Mouse (Mus musculus) cerebral cortex, adult 2 months (tissue): Measurements from ENCODE around the gene Sp1.

Experiments
- WGBS: fragments of 180-500 bp; shearing (Covaris S2); methylation state at CpG from one replicate; pipeline ENCODE4 v1.1.7; 2018; 5-methylcytosine and 5-hydroxymethylcytosine counted together

Sp1 gene

DNA sequence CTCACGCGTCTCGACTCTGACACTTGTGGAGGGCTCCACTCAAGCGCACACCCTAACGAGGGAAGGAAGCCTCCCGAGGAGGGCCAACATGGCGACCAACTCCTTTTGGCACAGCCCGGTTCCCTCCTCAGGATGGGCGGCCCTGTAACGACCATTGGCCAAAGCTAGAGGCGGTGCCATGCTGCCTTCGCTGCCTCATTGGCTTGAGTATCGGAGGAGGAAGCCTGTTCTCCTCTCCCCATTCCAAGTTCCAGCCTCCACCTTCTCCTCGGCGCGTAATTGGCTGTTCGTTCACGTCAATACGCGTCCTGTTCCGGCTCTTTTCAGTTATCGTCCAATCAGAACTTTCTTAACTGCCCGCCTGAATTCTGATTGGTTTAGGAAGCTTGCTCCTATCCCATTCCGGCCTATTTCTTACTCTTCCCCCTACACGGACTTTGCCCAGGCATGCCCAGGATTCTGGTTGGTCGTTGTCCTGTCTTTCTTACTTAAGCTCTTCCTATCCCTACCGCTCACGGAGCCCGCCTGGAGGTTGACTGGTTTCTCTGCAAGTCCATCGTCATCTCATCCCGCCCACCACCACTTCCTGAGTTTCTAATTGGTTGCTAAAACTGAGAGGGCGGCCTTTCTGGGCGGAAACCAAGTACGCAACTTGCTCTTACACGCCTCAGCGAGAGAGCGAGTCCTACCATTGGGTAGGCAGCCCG, at the start of gene Sp1:
Sp1 (plus strand) TSS at position 655 of the 707 bp plus-strand sequence.
- under 1% methylated on average over 38 of the region's 38 CpGs for WGBS

GRCm38 (mm10) chr15:102356501-102357325, 49.2 kb upstream of the Sp1 start:
- WGBS: 79% methylated on average over 16 of the region's 16 CpGs

DNA sequence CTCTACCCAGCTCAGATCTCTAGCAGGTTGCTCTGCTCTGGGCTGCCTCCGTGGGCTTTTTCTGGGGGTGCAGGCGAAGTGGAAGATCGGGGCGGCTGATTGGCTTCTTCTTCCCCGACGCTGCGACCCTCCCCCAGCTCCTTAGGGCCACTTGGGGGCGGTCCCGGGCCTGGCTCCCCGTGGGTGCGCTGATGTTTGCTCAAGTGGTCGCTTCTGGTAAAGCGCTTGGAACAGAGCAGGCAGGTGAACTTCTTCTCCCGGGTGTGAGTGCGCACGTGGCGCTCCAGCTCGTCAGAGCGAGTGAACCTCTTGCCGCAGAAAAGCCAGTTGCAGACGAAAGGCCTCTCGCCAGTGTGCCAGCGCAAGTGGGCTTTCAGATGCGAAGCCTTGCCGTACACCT, 47.8 kb upstream of the Sp1 start:
- 13% methylated on average over 25 of the region's 25 CpGs for WGBS

DNA sequence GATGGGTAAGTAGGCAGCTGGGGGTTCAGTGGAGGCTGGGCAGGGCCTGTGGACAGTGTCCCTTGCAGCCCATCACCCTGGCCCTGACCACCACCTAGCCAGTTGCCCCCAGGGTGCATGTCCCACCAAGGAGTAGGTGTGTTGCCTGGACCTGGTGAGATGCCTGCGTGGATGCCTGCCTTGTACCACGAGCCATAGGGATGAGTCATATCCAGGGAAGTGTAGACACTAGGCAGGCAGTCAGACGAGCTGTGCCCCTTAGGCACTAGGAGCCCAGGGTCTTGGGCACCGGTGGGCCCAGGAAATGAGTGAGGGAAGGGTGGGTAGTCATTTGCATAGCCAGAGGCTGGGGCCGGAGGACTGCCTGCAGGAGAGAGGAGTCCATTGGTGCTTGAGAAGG, 47.1 kb upstream of the Sp1 start:
- 46% methylated on average over 5 of the region's 5 CpGs for WGBS

GRCm38 (mm10) chr15:102362648-102363047, 43.3 kb upstream of the Sp1 start:
- WGBS: 24% methylated on average over 14 of the region's 14 CpGs

DNA sequence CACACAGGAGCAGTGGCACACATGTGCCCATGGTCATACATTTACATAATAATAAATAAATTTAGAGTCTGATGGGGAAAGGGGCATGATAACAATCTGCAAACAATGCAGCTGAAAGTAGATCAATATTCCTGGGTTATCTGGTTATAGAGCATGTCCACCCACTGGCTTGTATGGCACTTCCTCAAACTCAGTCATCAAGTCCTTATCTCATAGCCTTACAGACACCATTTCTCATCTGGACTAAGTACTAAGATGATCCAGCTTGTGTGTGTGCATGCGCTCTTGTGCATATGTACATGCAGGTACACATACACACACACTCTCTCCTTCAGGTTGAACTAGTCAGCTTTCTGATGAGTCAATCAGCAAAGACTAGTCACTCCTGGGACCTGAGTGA, 41.3 kb upstream of the Sp1 start:
- whole genome bisulfite sequencing: 98% methylated on average over 1 of the region's 1 CpGs

GRCm38 (mm10) chr15:102366238-102366637, 39.7 kb upstream of the Sp1 start:
- WGBS: 17% methylated on average over 7 of the region's 7 CpGs

- 7% methylated on average over 15 of the region's 15 CpGs for WGBS
Observed at GRCm38 (mm10) chr15:102366733-102367344, 39.1 kb upstream of the Sp1 start, which contains the start of gene Sp7. TSS of gene Sp7 (minus strand) at chr15:102367182.

DNA sequence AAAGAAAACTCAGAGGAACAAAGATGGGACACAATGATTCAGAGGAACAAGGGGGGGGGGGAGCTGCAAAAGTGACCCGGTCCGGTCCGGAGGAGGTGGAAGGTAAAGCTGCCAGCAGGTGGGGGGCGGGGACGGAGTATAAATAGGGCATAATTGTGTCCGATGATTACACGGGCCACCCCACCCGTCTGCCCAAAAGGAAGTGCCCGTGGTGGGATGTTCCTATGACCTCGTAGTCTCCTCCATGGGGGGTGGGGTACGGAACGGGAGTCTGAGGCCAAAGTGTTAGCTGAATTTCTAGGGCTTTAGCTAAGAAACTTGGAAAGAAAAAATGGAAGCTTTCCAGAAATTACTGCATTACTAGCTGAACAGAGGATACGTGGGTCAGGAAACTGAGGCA, 36.0 kb upstream of the Sp1 start:
- 18% methylated on average over 13 of the region's 13 CpGs for WGBS

DNA sequence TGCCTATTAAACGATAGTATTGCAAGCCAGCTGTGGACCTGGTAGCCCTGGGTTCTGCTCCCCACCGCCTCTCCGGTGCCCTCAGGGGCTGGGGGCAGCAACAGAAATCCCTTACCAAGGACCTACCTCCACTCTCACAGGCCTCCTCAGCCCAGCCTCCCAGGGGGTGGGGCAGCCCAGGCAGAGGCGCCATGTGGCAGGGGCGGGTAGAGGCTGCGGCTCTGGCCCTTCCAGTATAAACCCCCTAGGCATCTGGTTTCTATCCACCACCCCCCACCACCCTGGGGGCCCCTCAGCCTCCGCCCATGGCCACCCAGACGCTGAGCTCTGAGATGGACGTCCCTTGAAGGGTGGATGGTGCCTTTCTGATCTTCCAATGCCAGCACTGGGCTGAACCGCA, 35.2 kb upstream of the Sp1 start:
- WGBS: 42% methylated on average over 10 of the region's 10 CpGs

GRCm38 (mm10) chr15:102376453-102377162, 29.3 kb upstream of the Sp1 start:
- WGBS: 1% methylated on average over 41 of the region's 43 CpGs

DNA sequence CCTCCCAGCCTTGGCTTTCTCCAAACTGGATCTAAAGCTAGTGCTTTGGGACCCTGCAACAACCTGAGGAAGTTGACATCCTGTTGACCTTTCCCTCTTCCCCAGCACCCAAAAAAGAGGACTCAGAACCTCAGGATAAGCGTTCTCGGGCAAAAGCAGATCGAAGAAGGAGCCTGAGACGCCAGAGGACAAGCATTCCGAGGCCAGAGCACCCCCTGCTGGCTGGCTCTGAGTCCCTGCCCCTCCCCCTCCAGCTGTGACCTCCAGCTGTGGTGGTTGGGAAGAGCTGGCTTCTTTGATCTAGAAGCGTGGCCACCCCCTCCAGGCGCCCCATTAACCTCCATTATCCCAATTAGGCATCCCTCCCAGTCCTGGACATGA, 28.8 kb upstream of the Sp1 start:
- 0% methylated on average over 7 of the region's 7 CpGs for WGBS

- 26% methylated on average over 10 of the region's 10 CpGs for WGBS
Observed at GRCm38 (mm10) chr15:102377810-102378262, 28.1 kb upstream of the Sp1 start.

GRCm38 (mm10) chr15:102381575-102381974, 24.4 kb upstream of the Sp1 start:
- 0% methylated on average over 7 of the region's 7 CpGs for WGBS

- 97% methylated on average over 6 of the region's 6 CpGs for WGBS
Observed at GRCm38 (mm10) chr15:102383671-102384070, 22.3 kb upstream of the Sp1 start.

DNA sequence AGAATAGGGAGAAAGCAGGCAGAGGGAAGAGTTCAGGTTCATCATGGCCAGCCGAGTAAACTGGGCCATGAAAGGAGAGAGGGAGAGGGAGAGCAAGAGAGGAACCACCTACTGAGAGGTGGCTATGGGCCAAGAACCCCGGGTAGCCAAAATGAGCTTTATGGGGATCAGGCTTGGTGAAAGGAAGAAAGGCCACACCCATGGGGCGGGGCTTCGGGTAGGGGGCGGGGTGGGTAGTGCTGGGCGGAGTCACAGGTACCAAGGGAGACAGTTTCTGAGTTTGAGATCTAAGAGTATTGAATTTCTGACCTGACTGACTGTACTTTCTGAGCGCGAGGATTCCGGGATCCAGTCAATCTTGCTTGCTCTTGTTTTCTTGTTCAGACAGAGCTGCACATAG, 19.3 kb upstream of the Sp1 start:
- 51% methylated on average over 9 of the region's 9 CpGs for WGBS

DNA sequence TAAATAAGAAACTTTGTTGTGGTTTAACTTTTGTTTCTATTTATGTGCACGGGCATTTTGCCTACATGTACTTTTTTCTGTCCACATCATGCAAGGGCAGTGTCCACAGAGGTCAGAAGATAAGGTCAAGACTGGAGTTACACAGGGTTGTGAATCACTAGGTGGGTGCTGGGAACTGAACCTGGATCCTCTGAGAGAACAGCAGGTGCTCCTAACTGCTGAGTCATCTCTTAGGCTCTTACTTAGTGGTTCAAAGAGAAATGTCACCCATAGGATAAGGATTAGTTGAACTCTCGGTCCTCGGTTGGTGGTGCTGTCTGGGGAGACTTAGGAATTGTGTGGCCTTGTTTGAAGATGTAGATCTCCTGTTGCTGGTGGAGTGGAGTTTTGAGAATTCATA, 17.0 kb upstream of the Sp1 start:
- 74% methylated on average over 3 of the region's 3 CpGs for WGBS

DNA sequence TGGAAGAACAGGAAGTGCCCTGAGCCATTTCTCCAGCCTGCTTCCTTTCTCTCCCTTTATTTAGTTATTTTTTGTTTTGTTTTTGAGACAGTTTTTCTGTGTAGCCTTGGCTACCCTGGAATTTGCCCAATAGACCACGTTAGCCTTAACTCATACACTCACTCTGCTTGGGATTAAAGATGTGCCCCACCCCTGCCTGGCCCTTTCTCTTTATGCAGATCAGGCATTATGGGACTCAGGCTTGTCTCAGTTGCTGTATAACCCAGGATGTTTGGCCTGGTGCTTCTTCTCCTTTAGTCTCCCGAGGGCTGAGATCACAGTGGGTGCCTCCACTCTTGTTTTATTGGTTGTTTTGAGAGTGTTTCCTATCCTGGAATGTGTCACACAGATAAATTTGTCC, 13.4 kb upstream of the Sp1 start:
- 69% methylated on average over 2 of the region's 2 CpGs for WGBS

- 60% methylated on average over 3 of the region's 3 CpGs for WGBS
Observed at GRCm38 (mm10) chr15:102395061-102395460, 10.9 kb upstream of the Sp1 start.

GRCm38 (mm10) chr15:102398629-102399028, 7.3 kb upstream of the Sp1 start:
- 53% methylated on average over 5 of the region's 5 CpGs for WGBS

- 7% methylated on average over 34 of the region's 34 CpGs for WGBS
Observed at GRCm38 (mm10) chr15:102399229-102400221, 6.4 kb upstream of the Sp1 start.
